Mouse (Mus musculus): ENCODE results near the gene Zbtb16.
A peak's percentile ranks its signal among the peaks of the same experiment; 100 is the strongest.

Zbtb16 gene

DNA sequence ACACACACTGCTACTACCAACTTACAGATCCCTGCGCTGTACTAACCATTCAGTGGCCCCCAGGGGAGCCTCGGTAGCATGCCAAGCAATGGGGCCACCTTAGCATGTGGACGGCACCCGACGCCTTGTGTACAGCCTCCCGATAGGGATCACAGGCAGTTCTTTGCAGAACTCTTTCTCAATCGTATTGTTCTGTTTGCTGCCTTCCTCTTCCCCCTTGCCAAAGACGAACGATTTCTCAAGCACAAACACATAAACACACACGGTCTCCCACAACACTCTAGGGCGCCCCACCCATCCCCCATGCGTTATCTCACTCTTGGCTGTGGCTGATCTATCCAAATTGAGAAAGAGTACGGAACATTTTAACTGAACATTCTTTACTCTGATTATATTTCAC, 91.1 kb downstream of the Zbtb16 start:
- peak; percentile 73 for DNase-seq (ENCODE audit: low spot score)

DNA sequence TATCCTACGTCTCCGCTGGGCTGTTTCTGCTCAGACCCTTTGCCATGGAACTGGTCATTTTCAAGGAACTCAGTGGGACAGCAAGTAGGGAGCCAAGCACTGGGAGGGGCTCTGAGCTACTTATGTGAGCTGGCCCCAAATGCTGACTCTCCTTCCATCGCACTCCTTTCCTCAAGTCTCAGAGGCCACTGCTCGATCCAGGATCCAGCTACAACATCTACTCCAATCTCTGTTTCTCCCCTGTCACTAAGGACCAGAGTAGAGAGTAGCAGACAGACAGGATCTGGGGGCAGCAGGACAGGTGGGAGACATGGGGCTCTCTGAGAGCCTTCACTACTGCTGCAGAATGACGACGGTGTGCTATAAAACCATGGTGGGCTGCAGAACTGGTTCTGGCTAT, 91.6 kb downstream of the Zbtb16 start:
- no peak for DNase-seq (ENCODE audit: low spot score)

DNA sequence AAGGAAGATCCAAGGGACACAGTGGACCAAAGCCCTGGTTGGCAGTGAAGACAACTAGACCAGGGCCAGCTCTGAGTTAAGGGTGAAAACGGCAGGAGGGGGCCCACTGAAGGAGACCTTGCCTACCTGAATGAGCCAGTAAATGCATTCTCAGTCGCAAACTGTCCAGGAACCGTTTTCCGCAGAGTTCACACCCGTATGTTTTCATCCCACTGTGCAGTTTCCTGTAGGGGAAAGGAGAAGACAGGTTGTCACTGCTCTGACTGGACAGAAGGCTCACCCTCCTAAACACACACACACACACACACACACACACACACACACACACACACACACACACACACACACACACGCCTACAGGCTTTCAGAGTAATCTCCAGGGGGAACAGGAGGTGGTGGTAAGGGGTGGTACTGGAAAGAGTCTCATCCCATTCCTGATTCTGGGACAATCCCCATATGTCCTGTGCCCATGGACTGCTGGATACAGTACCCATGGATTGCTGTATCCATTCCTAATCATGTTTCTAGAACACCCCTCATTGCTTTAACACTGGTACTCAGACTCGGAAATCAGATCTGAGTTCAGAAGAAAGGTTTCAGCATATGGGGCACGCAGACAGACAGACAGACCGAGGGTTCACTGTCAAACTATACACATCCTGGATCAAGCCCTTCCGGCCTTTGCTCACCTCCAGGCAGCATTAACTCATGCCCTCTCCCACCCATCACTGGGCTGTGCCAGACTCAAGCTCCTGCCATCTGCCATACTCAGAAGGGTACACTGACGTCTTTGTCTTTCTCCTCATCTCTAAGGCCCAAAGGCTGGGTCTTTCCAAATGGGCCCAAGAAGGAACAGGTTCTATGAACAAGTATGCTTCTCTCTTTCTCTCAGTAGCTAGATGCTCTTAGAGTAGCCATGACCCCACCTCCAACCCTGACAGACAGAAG, 92.4 kb downstream of the Zbtb16 start:
- DNase-seq (ENCODE audit: low spot score) = no peak

DNA sequence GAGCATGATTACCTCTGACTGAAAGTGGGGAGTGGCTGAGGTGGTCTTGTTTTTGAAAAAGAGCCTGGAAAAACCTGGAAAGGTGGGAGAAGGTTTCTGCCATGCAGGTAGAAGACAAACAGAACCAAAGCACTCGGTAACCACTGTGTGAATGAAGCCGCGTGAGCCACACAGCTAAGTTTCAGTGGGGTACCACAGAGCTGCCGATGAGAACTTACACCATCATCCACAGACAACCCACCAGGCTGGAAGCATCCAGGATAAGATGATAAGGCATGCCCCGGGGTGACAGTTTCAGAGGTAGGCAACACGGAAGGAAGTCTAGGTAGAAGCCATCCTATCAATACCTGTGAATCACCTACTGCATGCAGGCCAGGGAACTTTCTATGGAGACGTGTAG, 93.9 kb downstream of the Zbtb16 start:
- no peak for DNase-seq (ENCODE audit: low spot score)

DNA sequence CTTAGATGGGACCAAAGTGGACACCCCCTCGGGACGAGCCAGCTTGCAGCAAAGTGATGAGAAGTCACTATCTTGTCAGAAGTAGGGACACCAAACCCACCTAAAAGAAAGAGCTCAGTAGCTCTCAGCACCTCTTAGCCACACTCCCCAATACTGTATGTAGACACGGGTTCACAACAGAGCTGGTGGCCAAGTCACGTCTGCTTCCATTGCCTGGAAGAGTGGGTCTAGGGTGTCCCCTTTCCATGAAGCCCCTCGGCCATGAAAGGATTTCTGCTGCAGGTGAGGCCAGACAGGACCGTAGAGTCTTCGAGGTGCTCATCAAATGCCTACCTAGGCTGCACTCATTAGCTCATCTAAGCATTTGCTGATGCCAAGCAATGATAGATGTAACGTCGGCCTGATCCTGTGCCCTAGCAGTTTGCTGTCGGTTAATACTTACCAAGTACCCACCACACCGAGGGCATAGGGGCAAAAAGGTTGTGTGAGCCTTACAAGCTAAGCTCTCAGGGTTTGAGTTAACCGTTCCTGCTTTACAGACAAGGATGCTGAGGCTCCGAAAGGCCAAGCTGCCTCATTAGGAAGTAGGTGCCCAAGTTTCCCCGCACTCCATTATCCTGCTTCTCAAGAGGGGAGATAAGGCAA, 94.5 kb downstream of the Zbtb16 start:
- no peak for DNase-seq (ENCODE audit: low spot score)

DNA sequence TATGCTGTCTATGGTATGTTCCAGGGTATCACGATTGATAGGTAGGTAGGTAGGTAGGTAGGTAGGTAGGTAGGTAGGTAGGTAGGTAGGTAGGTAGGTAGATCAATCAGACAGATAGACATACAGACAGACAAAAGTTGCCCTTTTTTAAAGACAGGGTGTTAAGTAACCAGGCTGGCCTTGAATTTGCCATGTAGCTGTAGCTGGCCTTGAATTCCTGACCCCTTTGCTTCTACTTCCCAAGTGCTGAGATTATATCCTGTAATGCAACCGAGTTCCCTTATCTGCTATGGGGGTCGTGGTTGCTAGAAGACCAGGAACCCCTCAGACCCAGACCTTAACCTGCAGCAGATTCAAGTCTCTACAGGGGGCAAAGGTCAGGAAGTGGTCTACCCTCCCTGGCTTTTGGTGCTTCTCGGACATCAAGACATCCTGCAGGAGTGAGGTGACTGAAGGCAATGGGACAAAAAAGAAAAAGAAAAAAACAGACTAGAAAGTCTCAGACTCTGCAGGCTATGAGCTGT, 95.2 kb downstream of the Zbtb16 start:
- DNase-seq (ENCODE audit: low spot score) = no peak

DNA sequence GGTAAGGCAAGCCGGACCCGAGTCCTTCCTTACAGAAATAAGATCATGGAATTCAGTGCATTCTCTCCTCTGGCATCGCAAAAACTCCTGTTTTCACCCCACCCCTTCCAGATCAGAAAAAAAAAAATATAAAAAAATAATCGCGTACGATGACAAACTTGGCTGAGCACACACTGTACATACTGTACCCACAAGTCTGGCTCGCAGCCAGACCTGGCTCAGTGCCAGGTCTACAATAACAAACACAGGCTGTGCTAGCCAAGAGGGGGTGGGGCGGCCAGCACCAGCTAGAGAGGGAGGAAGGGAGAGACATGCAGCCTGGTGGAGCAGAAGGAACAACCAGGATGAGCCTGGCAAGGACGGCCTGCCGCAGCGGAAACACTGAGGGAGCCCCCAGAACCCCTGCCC, 95.9 kb downstream of the Zbtb16 start:
- peak; percentile 99 for DNase-seq (ENCODE audit: low spot score)

DNA sequence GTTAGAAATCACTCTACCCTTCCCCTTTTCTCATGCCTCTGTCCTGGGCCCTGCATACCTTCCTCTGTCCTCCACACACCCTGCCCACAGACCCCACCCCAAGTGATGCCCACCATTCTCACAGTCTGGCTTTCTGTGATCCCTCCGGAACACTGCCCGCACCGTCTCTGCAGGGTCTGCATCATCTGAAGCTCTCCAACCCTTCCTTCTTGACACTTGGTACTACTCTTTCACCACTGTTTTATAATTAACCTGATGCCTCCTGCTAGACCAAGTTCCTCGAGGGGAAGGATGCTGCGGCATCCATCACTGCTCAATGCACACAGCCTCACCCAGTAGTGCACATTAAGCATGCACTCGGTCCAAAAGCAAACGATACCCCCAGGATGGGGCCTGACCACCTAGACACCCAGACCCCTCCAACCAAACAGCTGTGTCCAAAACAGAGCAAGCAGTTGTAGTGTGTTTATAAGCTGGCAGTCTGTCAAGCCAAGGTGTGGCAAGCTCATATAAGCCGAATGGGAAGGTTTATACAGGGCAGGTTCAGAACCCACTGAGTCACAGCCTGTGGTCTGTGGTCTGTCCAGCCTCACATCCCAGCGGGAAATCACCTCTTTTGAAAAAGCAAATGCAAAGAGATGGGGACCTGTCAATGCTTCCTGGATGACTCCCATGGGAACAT, 97.1 kb downstream of the Zbtb16 start:
- DNase-seq (ENCODE audit: low spot score) = no peak

DNA sequence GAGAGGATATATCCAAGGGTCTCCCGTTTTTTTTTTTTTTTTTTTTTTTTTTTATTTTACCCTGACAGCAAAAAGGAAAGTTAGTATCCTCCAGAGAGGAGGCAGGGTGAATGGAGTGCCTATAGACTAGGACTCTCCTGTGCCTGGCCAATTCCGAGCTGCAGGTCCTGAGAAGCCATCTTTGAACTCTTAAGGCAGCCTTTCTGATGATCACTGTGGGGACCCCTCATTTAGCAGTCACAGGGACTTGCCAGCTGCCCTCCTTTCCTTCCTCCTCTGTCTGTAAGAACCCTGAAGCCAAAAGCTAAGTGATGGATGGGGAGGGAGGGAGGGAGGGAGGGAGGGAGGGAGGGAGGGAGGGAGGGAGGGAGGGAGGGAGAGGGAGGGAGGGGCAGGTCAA, 98.1 kb downstream of the Zbtb16 start:
- no peak for DNase-seq (ENCODE audit: low spot score)

DNA sequence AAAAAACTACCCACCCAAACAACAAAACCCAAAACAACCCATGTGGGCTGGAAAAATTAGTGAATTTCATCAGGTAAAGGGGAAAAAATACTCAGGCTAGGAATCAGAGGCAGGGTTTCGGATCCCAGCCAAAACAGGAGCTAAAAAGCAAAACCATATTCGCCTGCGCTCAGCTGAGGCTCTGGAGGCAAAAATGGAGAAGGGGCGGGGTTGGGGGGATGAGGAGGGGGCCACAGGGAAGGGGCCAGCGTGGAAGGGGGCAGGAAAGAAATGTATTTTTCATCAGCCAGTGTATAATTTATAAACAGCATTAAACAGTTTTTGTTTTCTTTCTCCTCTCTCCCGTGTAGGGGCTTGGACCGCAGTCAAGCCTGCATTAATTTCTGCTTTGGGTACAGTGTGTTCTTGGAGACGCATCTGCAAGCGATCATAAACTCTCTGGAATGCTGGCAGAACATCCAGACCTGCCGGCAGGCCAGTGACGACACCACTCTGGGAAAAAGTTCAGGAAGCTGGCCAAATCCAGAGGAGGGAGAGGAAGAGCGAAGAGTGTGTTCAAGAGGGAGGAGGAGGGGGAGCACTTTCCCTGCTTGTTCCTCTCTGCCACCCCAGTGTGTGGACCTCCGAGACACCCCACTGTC, 98.7 kb downstream of the Zbtb16 start:
- DNase-seq (ENCODE audit: low spot score) = peak; percentile 77

DNA sequence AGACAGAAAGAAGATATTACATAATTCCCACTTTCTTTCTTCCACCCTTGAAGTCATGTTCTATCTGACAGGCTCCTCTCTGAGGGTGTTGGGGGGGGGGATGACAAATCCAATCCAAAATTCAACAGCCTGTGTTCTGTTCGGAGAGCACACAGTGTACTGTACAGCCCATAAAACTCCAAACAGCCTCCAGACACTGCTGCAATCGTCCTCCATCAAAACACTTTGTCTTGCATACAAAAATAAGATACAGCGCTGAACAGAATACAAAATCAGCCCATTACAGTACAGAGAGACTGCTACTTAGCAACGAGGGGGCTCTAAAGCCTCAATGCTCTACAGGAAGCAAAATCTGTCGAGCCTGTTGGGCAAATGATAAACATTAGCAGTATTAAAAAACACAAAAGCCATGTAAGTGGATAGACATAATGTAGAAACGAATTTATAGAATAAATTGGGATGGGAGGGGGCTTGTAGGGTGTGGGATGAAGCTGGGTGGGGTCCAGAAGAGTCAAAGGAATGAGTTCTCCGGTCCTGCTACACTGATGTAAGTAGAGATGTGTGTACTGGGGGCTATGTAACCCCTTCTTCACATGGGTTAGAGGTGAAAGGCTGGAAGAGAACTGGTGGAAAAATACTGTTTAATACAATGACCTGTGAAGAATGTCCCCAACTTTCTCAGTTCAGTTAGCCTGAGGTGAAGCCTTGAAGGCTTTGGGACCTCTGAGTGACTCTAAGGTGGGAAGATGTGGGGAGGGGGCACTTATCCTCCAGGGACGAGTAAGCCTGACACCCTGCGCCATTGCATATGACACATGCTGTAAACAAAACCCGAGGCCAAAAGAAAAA, 99.4 kb downstream of the Zbtb16 start:
- no peak for DNase-seq (ENCODE audit: low spot score)

DNA sequence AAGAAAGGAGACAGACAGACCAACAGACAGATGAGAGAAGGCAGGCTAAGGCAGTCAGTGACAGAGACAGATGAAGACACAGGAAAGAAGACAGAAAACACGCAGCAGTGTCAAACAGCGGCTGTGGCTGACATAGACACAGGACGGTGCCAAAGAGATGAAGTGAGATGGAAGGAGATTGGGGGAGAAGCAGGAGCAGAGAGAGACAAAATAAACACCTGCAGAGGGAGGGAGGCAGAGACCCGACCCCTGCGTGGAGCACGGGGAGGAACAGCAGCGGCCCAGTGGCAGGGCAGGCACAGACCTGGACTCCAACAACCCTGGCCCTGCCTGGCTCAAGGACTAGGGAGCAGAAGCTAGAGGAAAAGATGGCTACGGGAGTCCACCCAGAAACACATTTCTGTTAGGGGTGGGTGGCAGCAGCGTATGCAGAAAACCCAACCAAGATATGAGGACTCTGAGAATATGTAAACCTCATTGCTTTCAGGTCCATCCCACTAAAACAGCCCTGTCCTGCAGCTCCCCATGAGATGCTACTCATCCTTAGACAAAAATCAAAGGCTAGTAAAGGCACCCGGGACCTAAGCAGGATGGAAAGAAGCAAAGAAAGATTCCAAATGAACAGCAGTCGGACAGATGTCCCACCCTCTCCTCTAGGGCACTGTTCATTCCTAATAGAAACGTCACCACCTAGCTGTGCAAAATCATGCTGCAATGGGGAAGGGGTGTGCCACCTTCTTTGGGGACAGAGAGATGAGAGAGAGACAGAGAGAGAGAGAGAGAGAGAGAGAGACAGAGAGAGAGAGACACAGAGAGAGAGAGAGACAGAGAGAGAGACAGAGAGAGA, 100.3 kb downstream of the Zbtb16 start:
- DNase-seq (ENCODE audit: low spot score) = no peak

DNA sequence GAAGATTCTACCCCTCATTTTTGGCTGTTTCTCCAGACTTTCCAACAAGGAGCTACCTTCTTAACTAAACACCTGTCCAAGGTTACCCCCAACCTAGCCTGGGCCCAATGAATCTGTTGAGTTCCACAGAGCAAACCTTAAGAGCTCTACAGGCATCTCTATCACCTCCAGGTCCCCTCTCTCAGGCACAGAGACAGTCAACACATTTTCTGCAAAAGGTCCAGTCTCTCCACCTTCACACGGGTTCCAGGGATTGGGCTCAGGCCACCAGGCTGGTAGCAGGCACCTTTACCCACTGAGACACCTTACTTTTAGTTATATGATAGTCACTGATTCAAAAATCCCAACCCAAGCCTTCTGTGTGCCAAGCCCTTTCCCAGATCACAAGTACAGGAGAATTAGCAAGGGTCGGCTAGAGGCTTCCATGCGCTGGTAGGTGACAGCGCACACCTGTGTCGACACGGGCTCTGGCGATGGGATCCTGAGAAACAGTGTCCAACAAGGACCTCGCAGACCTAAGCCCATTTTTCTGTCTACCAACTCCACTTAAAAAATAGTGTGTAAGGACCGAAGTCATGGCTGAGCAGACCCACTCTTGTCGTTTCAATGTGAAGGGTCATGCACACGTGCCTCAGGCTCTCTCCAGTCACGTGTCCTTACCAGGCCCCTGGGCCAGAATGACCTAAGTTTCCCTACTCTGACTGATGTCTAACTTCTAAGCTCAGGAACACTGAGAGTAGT, 101.1 kb downstream of the Zbtb16 start:
- DNase-seq (ENCODE audit: low spot score) = no peak

DNA sequence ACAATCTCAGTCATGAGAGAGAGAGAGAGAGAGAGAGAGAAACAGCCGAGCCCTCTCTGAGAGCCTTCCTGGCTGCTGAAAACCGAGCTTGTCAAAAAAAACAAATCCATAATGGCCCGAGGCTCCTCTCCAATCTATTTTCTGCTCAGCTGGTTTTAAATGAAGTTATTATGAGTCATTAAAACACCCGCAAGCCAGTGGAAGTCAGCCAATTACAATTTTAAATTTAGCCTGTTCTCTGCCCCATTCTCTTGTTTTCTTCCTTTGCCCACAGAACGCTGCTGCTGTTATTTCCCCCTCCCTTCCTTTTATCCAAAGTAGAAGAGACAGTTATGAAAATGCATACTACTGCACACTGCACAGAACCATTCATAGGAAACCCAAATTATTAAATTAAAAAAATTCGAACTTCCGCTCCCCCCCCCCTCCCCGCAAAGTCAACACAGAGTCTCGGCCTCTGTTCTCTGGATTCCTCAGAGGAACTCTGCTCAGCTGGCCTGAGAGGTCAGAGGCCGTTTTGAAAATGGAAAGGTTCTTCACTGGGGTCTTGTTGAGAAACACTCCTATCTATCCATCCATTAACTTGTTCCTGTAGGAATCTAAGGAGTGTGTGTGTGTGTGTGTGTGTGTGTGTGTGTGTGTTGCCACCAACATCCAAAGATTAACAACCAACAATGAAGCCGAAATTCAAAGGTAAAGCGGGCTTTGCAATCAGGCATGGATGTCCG, 102.0 kb downstream of the Zbtb16 start:
- DNase-seq (ENCODE audit: low spot score) = no peak

DNA sequence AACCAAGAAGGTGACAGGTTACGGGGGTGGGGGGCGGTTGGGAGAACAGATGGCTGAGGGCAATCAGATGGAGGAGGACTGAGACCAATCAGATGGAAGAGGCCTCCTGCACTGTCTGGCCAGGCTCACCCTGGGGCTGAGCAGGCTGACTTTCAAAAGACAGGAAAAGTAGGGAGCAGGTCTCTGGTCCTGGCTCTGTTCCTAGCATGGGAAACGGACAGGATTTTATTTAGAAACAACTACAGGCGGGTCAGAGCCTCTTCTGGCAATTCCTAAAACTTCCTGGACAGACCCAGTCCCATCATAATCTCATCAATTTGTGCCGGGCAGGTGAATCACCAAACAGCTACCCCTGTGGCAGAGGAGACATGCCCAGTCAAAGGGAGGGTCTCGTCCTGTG, 102.9 kb downstream of the Zbtb16 start:
- DNase-seq (ENCODE audit: low spot score) = no peak

DNA sequence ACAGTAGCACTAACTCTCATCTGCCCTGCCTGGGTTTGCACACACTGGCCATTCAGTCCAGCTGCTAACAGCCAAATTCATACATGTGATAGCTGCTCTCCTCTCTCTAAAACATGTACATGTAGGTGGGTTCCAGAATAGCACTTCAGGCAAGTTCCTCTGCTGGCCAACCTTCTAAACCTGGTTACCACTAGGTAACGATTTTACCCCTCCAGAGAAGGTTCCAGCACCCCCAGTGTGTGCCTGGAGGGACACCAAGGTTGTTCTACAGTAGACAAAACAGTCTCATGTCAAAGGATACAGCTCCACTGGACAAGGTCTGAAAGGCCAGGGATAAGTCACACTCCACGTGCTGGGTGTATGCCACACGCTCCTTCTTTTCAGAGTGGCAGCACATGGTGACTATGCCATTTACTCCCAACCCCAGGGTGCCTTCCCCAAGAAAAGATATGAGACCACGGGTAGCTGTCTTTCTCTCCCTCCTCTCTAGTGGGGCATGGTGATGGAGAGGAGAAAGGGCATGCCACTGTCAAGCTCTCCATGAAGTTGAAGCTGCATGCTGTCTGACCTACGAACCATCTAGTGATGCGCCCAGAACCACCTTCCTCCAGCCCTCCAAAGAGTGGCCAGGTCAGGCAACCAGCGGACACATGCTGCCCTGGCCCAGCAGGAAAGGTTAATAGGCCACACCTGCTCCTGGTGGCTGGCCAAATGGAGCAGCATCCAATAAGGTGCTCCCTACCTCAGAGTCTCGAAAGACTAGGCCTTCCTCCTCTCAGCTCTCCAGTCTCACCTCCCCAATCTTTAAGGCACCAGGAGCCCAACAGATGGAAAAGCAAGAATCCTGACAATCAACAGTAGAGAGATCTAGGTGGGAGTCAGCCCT, 104.1 kb downstream of the Zbtb16 start:
- DNase-seq (ENCODE audit: low spot score) = no peak

DNA sequence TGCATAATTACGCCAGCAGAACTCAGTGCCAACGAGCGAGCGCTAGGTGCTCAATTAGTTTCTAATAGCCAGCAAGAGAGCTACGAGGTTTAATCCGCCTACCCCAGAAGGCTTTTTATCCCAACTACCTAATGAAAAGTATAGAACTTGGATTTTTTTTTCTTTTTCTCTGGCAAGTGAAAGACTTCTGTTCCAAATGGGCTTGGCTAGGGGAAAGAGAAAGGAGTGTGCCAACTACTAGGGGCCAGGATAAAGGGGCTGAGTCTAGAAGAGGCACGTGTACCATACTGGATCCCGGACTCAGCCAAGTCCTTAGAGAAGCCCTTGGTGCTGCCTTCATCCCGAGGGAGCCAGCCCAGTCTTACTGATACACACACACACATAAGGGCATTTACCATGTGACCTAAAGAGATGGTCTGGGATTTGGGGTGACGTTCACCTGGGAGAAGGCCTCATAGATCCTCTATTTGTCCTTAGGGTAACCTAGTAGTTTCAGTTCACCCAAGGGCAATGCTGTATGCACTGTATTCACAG, 105.5 kb downstream of the Zbtb16 start:
- DNase-seq (ENCODE audit: low spot score) = no peak

DNA sequence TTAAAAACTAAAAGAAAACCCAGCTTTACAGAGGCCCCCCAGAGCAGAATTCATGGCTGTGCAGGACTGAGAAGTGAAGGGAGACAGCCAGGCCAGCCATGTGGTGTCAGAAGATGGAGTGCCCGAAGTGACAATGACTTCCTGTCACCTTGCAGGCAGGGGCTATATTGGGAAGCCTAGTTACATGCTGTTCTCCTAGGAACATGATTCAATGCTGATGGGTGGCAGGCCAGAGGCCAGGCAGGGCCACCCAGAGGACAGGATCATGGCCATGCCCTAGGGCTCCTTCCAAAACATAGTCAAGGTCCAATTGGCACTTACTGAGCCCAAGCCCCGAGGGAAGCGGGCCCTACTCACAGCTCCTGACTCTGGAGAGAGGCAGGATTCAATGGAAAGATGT, 106.6 kb downstream of the Zbtb16 start:
- DNase-seq (ENCODE audit: low spot score) = no peak
